Mouse (Mus musculus) hindbrain, embryonic 14.5 days (tissue): ENCODE data around the gene Ifit3b. TPM values are rescaled to one million over a fixed set of nuclear protein-coding genes. Genes with fewer than 3 reads are reported as not detected.
A peak's percentile ranks its signal among the peaks of the same experiment; 100 is the strongest.
"Not testable (repeated sequence)": the region's sequence is repeated elsewhere in the genome, so short reads cannot be mapped to it uniquely, and the experiment has no call there.

ENCODE experiments used
- ATAC-seq: fragments of 200-750 bp; cut with Nextera tagmentation; 2 replicates; pipeline ENCODE4 v1.8.0; 2017; ENCODE audit warnings: moderate number of reproducible peaks, mild to moderate bottlenecking, moderate TSS enrichment, moderate library complexity; ENCODE audit not compliant: low FRiP score
- DNase-seq: peaks from one replicate; pipeline ENCODE4 v3.0.0-alpha.2; 2015; ENCODE audit warnings: low spot score
- H3K27ac ChIP-seq: fragments of 300-500 bp; sonication (generic); 2 replicates; pipeline ENCODE4 v1.5.1; 2014; ENCODE audit warnings: mild to moderate bottlenecking, moderate library complexity
- H3K27me3 ChIP-seq: fragments of 300-500 bp; sonication (generic); 2 replicates; pipeline ENCODE4 v1.6.1; 2014; ENCODE audit warnings: mild to moderate bottlenecking, low read length, mixed read lengths; ENCODE audit not compliant: control insufficient read depth, insufficient read depth
- H3K36me3 ChIP-seq: fragments of 300-500 bp; sonication (generic); replicated peaks from 2 replicates; pipeline ENCODE4 v1.6.1; 2014; ENCODE audit not compliant: control insufficient read depth, insufficient read depth
- H3K4me1 ChIP-seq: fragments of 300-500 bp; sonication (generic); replicated peaks from 2 replicates; pipeline ENCODE4 v1.6.1; 2014; ENCODE audit warnings: antibody characterized with exemption, low read length, mixed read lengths; ENCODE audit not compliant: control insufficient read depth, insufficient read depth
- H3K4me2 ChIP-seq: fragments of 300-500 bp; sonication (generic); replicated peaks from 2 replicates; pipeline ENCODE4 v1.6.1; 2014; ENCODE audit warnings: mild to moderate bottlenecking, moderate library complexity
- H3K4me3 ChIP-seq: fragments of 300-500 bp; sonication (generic); replicated peaks from 2 replicates; pipeline ENCODE4 v1.5.1; 2014; ENCODE audit warnings: mild to moderate bottlenecking, low read length
- H3K9ac ChIP-seq: fragments of 300-500 bp; sonication (generic); 2 replicates; pipeline ENCODE4 v1.6.1; 2014
- H3K9me3 ChIP-seq: fragments of 300-500 bp; sonication (generic); 2 replicates; pipeline ENCODE4 v1.6.1; 2016; ENCODE audit warnings: low read length; ENCODE audit not compliant: control insufficient read depth
- WGBS: fragments of 180-500 bp; shearing (Covaris S2); extraction: QIAGEN DNeasy Blood & Tissue Kit; methylation state at CpG from one replicate; pipeline ENCODE4 v1.1.7; 2014; 5-methylcytosine and 5-hydroxymethylcytosine counted together
- polyA plus RNA-seq: library from polyadenylated mRNA; unstranded; fragments of >200 nt; fragmentation: Nextera tagmentation; extraction: Ambion mirVana; gene quantifications from 2 replicates; pipeline ENCODE4 v1.2.1, GENCODE M21; 2014

The Ifit3b gene
- polyA plus RNA-seq, 1 experiment from 2014 or later, result 0.52 TPM

- H3K9me3 ChIP-seq, result no peaks in the 10 kb centered on the region
- H3K36me3 ChIP-seq, result no peaks in the 10 kb centered on the region
- H3K27me3 ChIP-seq, result no peaks in the 10 kb centered on the region
- H3K4me2 ChIP-seq, result no peak overlapping the region
- H3K9ac ChIP-seq, result no peak overlapping the region
- H3K27ac ChIP-seq, result no peak overlapping the region
- no peaks in the 10 kb centered on the region for H3K4me1 ChIP-seq
- DNase-seq (peak; percentile 69), ATAC-seq (peak; percentile 74; the same call in 1 of the 2 replicates)
- 15% methylated on average over 3 of the region's 3 CpGs for WGBS
- H3K4me3 ChIP-seq, result no peak overlapping the region
These were observed 29.3 kb downstream of the Ifit3b start for GRCm38 (mm10) chr19:34636933-34637557.

- Histone ChIP-seq H3K27me3 (no peaks in the 10 kb centered on the region), H3K4me1 (no peaks in the 10 kb centered on the region), H3K36me3 (no peaks in the 10 kb centered on the region), H3K27ac (no peak within 1 kb of the TSS), H3K4me3 (no peak within 1 kb of the TSS), H3K9me3 (no peaks in the 10 kb centered on the region), H3K9ac (no peak within 1 kb of the TSS), H3K4me2 (no peak within 1 kb of the TSS)
- DNase-seq (no peak), ATAC-seq (no peak)
- 73% methylated on average over 4 of the region's 4 CpGs for WGBS
These were observed 32.9 kb downstream of the Ifit3b start, which contains the start of the genes Ifit1bl2 and Ifit1 for GRCm38 (mm10) chr19:34640623-34641022. Gene Ifit1bl2, minus strand, starts transcription at chr19:34640743. Gene Ifit1, plus strand, starts transcription at chr19:34640871.

- WGBS, result 84% methylated on average over 5 of the region's 5 CpGs
- Histone ChIP-seq H3K4me1 (no peaks in the 10 kb centered on the region), H3K4me2 (no peak overlapping the region), H3K27ac (no peak overlapping the region), H3K9ac (no peak overlapping the region), H3K4me3 (no peak overlapping the region), H3K9me3 (no peaks in the 10 kb centered on the region), H3K27me3 (no peaks in the 10 kb centered on the region), H3K36me3 (no peaks in the 10 kb centered on the region)
- DNase-seq (no peak), ATAC-seq (no peak)
These were observed 34.8 kb downstream of the Ifit3b start for GRCm38 (mm10) chr19:34642616-34643015.

- H3K9me3 ChIP-seq, result not testable (repeated sequence)
- 95% methylated on average over 6 of the region's 8 CpGs for WGBS
These were observed 39.9 kb downstream of the Ifit3b start for GRCm38 (mm10) chr19:34647630-34648029.

GRCm38 (mm10) chr19:34650276-34650675 lies 42.5 kb downstream of the Ifit3b start:
- Histone ChIP-seq H3K4me3 (no peak overlapping the region), H3K36me3 (no peaks in the 10 kb centered on the region), H3K9ac (no peak overlapping the region), H3K4me1 (no peaks in the 10 kb centered on the region), H3K27me3 (no peaks in the 10 kb centered on the region), H3K27ac (no peak overlapping the region), H3K9me3 (no peaks in the 10 kb centered on the region), H3K4me2 (no peak overlapping the region)
- ATAC-seq (no peak), DNase-seq (no peak)
- 86% methylated on average over 3 of the region's 3 CpGs for WGBS

More at GRCm38 (mm10) chr19:34647630-34648029, 39.9 kb downstream of the Ifit3b start:
- DNase-seq, H3K4me1 ChIP-seq, H3K4me3 ChIP-seq, H3K27me3 ChIP-seq, H3K9ac ChIP-seq, H3K36me3 ChIP-seq, ATAC-seq, H3K27ac ChIP-seq, H3K4me2 ChIP-seq: not testable (repeated sequence)

GRCm38 (mm10) chr19:34650997-34651396 lies 43.2 kb downstream of the Ifit3b start:
- Histone ChIP-seq H3K4me1 (no peaks in the 10 kb centered on the region), H3K9ac (no peak overlapping the region), H3K4me3 (no peak overlapping the region), H3K27me3 (no peaks in the 10 kb centered on the region), H3K4me2 (no peak overlapping the region), H3K27ac (no peak overlapping the region), H3K9me3 (no peaks in the 10 kb centered on the region), H3K36me3 (no peaks in the 10 kb centered on the region)
- 94% methylated on average over 6 of the region's 6 CpGs for WGBS
- ATAC-seq (no peak), DNase-seq (no peak)

GRCm38 (mm10) chr19:34655227-34655805 lies 47.5 kb downstream of the Ifit3b start:
- Histone ChIP-seq H3K9me3 (no peaks in the 10 kb centered on the region), H3K36me3 (no peaks in the 10 kb centered on the region), H3K4me2 (no peak overlapping the region), H3K9ac (no peak overlapping the region), H3K4me3 (no peak overlapping the region), H3K27me3 (no peaks in the 10 kb centered on the region), H3K27ac (no peak overlapping the region), H3K4me1 (no peaks in the 10 kb centered on the region)
- ATAC-seq, result no peak
- DNase-seq, result no peak
- WGBS, result 88% methylated on average over 10 of the region's 10 CpGs

- 36% methylated on average over 2 of the region's 2 CpGs for WGBS
- no peaks in the 10 kb centered on the region for H3K4me1 ChIP-seq
- H3K4me2 ChIP-seq, result no peak overlapping the region
- H3K27ac ChIP-seq, result no peak overlapping the region
- H3K27me3 ChIP-seq, result no peaks in the 10 kb centered on the region
- no peaks in the 10 kb centered on the region for H3K36me3 ChIP-seq
- no peak for DNase-seq
- ATAC-seq, result no peak
- H3K9me3 ChIP-seq, result no peaks in the 10 kb centered on the region
- no peak overlapping the region for H3K4me3 ChIP-seq
- no peak overlapping the region for H3K9ac ChIP-seq
These were observed 48.9 kb downstream of the Ifit3b start for GRCm38 (mm10) chr19:34656511-34657298.

GRCm38 (mm10) chr19:34662067-34662507 lies 54.3 kb downstream of the Ifit3b start:
- H3K36me3 ChIP-seq, result no peaks in the 10 kb centered on the region
- no peak overlapping the region for H3K27ac ChIP-seq
- H3K9me3 ChIP-seq, result no peaks in the 10 kb centered on the region
- peak overlapping the region; percentile 26 for H3K4me3 ChIP-seq
- H3K9ac ChIP-seq, result no peak overlapping the region
- 23% methylated on average over 13 of the region's 13 CpGs for WGBS
- H3K27me3 ChIP-seq, result no peaks in the 10 kb centered on the region
- H3K4me1 ChIP-seq, result 0 out of 2 replicates have a peak, but pooled peaks cover 3% of the 10 kb centered on the region
- DNase-seq (peak; percentile 82), ATAC-seq (peak; percentile 97)
- H3K4me2 ChIP-seq, result peak overlapping the region; percentile 41
